Mouse (Mus musculus) G1E (cell line): Measurements from ENCODE around the gene Mrpl52. TPM values are rescaled to one million over a fixed set of nuclear protein-coding genes. Genes with fewer than 3 reads are reported as not detected.

ENCODE experiments used
- ATAC-seq: 2 replicates; pipeline ENCODE4 v1.8.0; 2016; ENCODE audit warnings: mild to moderate bottlenecking; ENCODE audit not compliant: insufficient number of reproducible peaks, poor library complexity, low FRiP score, severe bottlenecking; ENCODE audit errors: extremely low read depth
- DNase-seq: peaks from one replicate; pipeline ENCODE4 v3.0.0; 2012; ENCODE audit warnings: low spot score
- H3K27me3 ChIP-seq: 2 replicates; pipeline ENCODE4 v1.6.1; 2012; ENCODE audit warnings: mild to moderate bottlenecking, low read length, inconsistent platforms; ENCODE audit not compliant: insufficient read depth
- H3K36me3 ChIP-seq: replicated peaks from 2 replicates; pipeline ENCODE3; 2012; ENCODE audit warnings: mild to moderate bottlenecking, inconsistent platforms
- H3K4me1 ChIP-seq: 2 replicates; pipeline ENCODE4 v1.6.1; 2012; ENCODE audit warnings: low read depth, low read length, inconsistent platforms, mixed read lengths; ENCODE audit not compliant: insufficient read depth
- H3K4me3 ChIP-seq: 2 replicates; pipeline ENCODE4 v1.5.1; 2012; ENCODE audit warnings: low read depth, mild to moderate bottlenecking, inconsistent platforms, low read length, moderate library complexity, mixed read lengths
- H3K9me3 ChIP-seq: replicated peaks from 2 replicates; pipeline ENCODE4 v1.6.1; 2012; ENCODE audit warnings: inconsistent platforms
- CTCF ChIP-seq: IDR thresholded peaks from 2 replicates; pipeline ENCODE4 v1.5.1; 2012; ENCODE audit warnings: low read depth, low read length, inconsistent platforms, mixed read lengths
- GATA1 ChIP-seq: IDR thresholded peaks from 2 replicates; pipeline ENCODE4 v1.6.1; 2012; ENCODE audit warnings: borderline replicate concordance, low read length, inconsistent platforms, mixed read lengths
- GATA2 ChIP-seq: IDR thresholded peaks from 2 replicates; pipeline ENCODE4 v1.6.1; 2012; ENCODE audit warnings: low read depth, low read length, inconsistent platforms, borderline replicate concordance
- POLR2AphosphoS5 ChIP-seq: IDR thresholded peaks from 2 replicates; pipeline ENCODE4 v1.6.1; 2012; ENCODE audit warnings: low read depth, low read length, inconsistent platforms; ENCODE audit not compliant: insufficient replicate concordance
- TAL1 ChIP-seq: conservative IDR thresholded peaks from 2 replicates; pipeline ENCODE4 v1.6.1; 2012; ENCODE audit warnings: low read depth, low read length, inconsistent platforms, mixed read lengths
- polyA plus RNA-seq: library from polyadenylated mRNA; stranded (reverse); fragments of >175 nt; gene quantifications from 2 replicates; pipeline ENCODE4 v1.2.3, GENCODE M21; 2012
- total RNA-seq, 2 experiments: library from RNA; stranded (forward) in 1 of 2; stranded (reverse) in 1 of 2; fragments of 200-1000 nt in 1 of 2; fragments of >200 nt in 1 of 2; fragmentation: Nextera tagmentation in 1 of 2; gene quantifications; 2 replicates each; pipeline ENCODE4 v1.2.3; 2014 to 2017

Gene Mrpl52
- total and polyA plus RNA-seq, 3 experiments = 238 to 1,643 (median 318) TPM

- Histone ChIP-seq H3K9me3 (no peaks in the 10 kb centered on the region), H3K36me3 (peaks cover 28% of the 10 kb centered on the region), H3K4me3 (no peak overlapping the region), H3K4me1 (peaks cover 61% of the 10 kb centered on the region), H3K27me3 (no peaks in the 10 kb centered on the region)
- DNase-seq = no peak
- peak; percentile 30; the same call in 1 of the 2 replicates for ATAC-seq
- TF ChIP-seq GATA2 (no peak), GATA1 (no peak), TAL1 (no peak), POLR2AphosphoS5 (no peak), CTCF (no peak)
Observed at GRCm38 (mm10) chr14:54424634-54425033, 2.1 kb upstream of the Mrpl52 start.

- Histone ChIP-seq H3K36me3 (peaks cover 35% of the 10 kb centered on the region), H3K9me3 (no peaks in the 10 kb centered on the region), H3K4me3 (peak overlapping the region; percentile 95; the same call in 1 of the 2 replicates), H3K27me3 (no peaks in the 10 kb centered on the region), H3K4me1 (peaks cover 70% of the 10 kb centered on the region)
- TF ChIP-seq CTCF (no peak), TAL1 (no peak), GATA2 (no peak), POLR2AphosphoS5 (no peak), GATA1 (no peak)
- DNase-seq (no peak), ATAC-seq (no peak)
Observed at GRCm38 (mm10) chr14:54425540-54425939, 1.2 kb upstream of the Mrpl52 start.

GRCm38 (mm10) chr14:54426003-54426688, 563 bp upstream of the Mrpl52 start:
- no peaks in the 10 kb centered on the region for H3K27me3 ChIP-seq
- H3K36me3 ChIP-seq = peaks cover 35% of the 10 kb centered on the region
- peak overlapping the region; percentile 95 for H3K4me3 ChIP-seq
- DNase-seq = no peak
- 0 out of 2 replicates have a peak, but pooled peaks have one; percentile 22 for ATAC-seq
- no peaks in the 10 kb centered on the region for H3K9me3 ChIP-seq
- H3K4me1 ChIP-seq = peaks cover 73% of the 10 kb centered on the region
- no peak for TF ChIP-seq GATA2
- TF ChIP-seq GATA1 = no peak
- no peak for TF ChIP-seq POLR2AphosphoS5
- TF ChIP-seq TAL1 = no peak
- TF ChIP-seq CTCF = no peak

- H3K27me3 ChIP-seq = no peaks in the 10 kb centered on the region
Observed at GRCm38 (mm10) chr14:54427696-54428095, 987 bp downstream of the Mrpl52 start.

GRCm38 (mm10) chr14:54428421-54428820, 1.7 kb downstream of the Mrpl52 start:
- Histone ChIP-seq H3K9me3 (no peaks in the 10 kb centered on the region), H3K27me3 (no peaks in the 10 kb centered on the region), H3K36me3 (peaks cover 37% of the 10 kb centered on the region), H3K4me1 (peaks cover 76% of the 10 kb centered on the region), H3K4me3 (peak overlapping the region; percentile 20; the same call in 1 of the 2 replicates)
- no peak for TF ChIP-seq CTCF
- ATAC-seq = no peak
- no peak for DNase-seq

More at GRCm38 (mm10) chr14:54427696-54428095, 987 bp downstream of the Mrpl52 start:
- ATAC-seq = no peak
- no peak for DNase-seq
- H3K4me3 ChIP-seq = peak overlapping the region; percentile 95
- TF ChIP-seq CTCF = no peak
- no peak for TF ChIP-seq POLR2AphosphoS5
- TF ChIP-seq GATA1 = no peak
- no peak for TF ChIP-seq TAL1
- TF ChIP-seq GATA2 = no peak
- peaks cover 30% of the 10 kb centered on the region for H3K36me3 ChIP-seq
- no peaks in the 10 kb centered on the region for H3K9me3 ChIP-seq
- H3K4me1 ChIP-seq = peaks cover 73% of the 10 kb centered on the region

GRCm38 (mm10) chr14:54429332-54430093, 2.8 kb downstream of the Mrpl52 start:
- no peak for TF ChIP-seq TAL1
- no peak for TF ChIP-seq CTCF
- TF ChIP-seq POLR2AphosphoS5 = no peak
- TF ChIP-seq GATA1 = no peak
- TF ChIP-seq GATA2 = no peak
- DNase-seq = no peak
- no peak for ATAC-seq
- H3K4me1 ChIP-seq = peaks cover 78% of the 10 kb centered on the region
- H3K4me3 ChIP-seq = peak overlapping the region; percentile 83; the same call in 1 of the 2 replicates
- no peaks in the 10 kb centered on the region for H3K27me3 ChIP-seq
- peaks cover 48% of the 10 kb centered on the region for H3K36me3 ChIP-seq
- H3K9me3 ChIP-seq = no peaks in the 10 kb centered on the region
